Mouse (Mus musculus): ENCODE results near the gene Fxyd1. TPM values are rescaled to one million over a fixed set of nuclear protein-coding genes. Genes with fewer than 3 reads are reported as not detected.

The Fxyd1 gene
- polyA plus RNA-seq, 1 experiment from 2014 or later: 31.1 TPM

Small RNA genes lying within 50 kb of the gene (microRNA-seq; reads per million reads assigned to microRNA genes)
- not detected for gene Mir7050

Other genes starting within 250 kb of the Fxyd1 start
- gene Ffar2, start 233.4 kb downstream of the Fxyd1 start, polyA plus RNA-seq (2016; fragmentation: Nextera tagmentation; extraction: Ambion mirVana): 0.24 TPM in 1 of 2 replicates, not detected in the other
- 0.13 TPM in 1 of 2 replicates, not detected in the other for gene Ffar3, start 201.0 kb downstream of the Fxyd1 start, polyA plus RNA-seq (2016; fragmentation: Nextera tagmentation; extraction: Ambion mirVana)
- gene Ffar1, start 195.6 kb downstream of the Fxyd1 start, polyA plus RNA-seq (2016; fragmentation: Nextera tagmentation; extraction: Ambion mirVana): not detected in 2 replicates
- 0.09 and 0.17 TPM in 2 replicates for gene Cd22, start 176.9 kb downstream of the Fxyd1 start, polyA plus RNA-seq (2016; fragmentation: Nextera tagmentation; extraction: Ambion mirVana)
- gene Mag, start 142.3 kb downstream of the Fxyd1 start, polyA plus RNA-seq (2016; fragmentation: Nextera tagmentation; extraction: Ambion mirVana): 0.26 and 0.29 TPM in 2 replicates
- not detected in 2 replicates for gene Hamp2, start 132.5 kb downstream of the Fxyd1 start, polyA plus RNA-seq (2016; fragmentation: Nextera tagmentation; extraction: Ambion mirVana)
- not detected in 2 replicates for gene Hamp, start 113.2 kb downstream of the Fxyd1 start, polyA plus RNA-seq (2016; fragmentation: Nextera tagmentation; extraction: Ambion mirVana)
- gene Usf2, start 100.4 kb downstream of the Fxyd1 start, polyA plus RNA-seq (2016; fragmentation: Nextera tagmentation; extraction: Ambion mirVana): 31.8 and 32.7 TPM in 2 replicates
- gene Lsr, start 83.7 kb downstream of the Fxyd1 start, polyA plus RNA-seq (2016; fragmentation: Nextera tagmentation; extraction: Ambion mirVana): 25.6 and 26.2 TPM in 2 replicates
- 1.4 and 2.0 TPM in 2 replicates for gene Fam187b, start 83.4 kb downstream of the Fxyd1 start, polyA plus RNA-seq (2016; fragmentation: Nextera tagmentation; extraction: Ambion mirVana)
- 11.0 and 13.6 TPM in 2 replicates for gene Fxyd5, start 14.7 kb downstream of the Fxyd1 start, polyA plus RNA-seq (2016; fragmentation: Nextera tagmentation; extraction: Ambion mirVana)
- 26.0 and 36.0 TPM in 2 replicates for gene Fxyd7, start 5.7 kb downstream of the Fxyd1 start, polyA plus RNA-seq (2016; fragmentation: Nextera tagmentation; extraction: Ambion mirVana)
- 1.5 and 2.0 TPM in 2 replicates for gene Lgi4, start 2.1 kb upstream of the Fxyd1 start, polyA plus RNA-seq (2016; fragmentation: Nextera tagmentation; extraction: Ambion mirVana)
- 16.6 and 19.2 TPM in 2 replicates for gene Fxyd3, start 19.5 kb upstream of the Fxyd1 start, polyA plus RNA-seq (2016; fragmentation: Nextera tagmentation; extraction: Ambion mirVana)
- 3.7 and 4.2 TPM in 2 replicates for gene Hpn, start 58.1 kb upstream of the Fxyd1 start, polyA plus RNA-seq (2016; fragmentation: Nextera tagmentation; extraction: Ambion mirVana)
- 4.5 and 5.1 TPM in 2 replicates for gene Scn1b, start 69.8 kb upstream of the Fxyd1 start, polyA plus RNA-seq (2016; fragmentation: Nextera tagmentation; extraction: Ambion mirVana)
- 97.4 and 109 TPM in 2 replicates for gene Gramd1a, start 98.7 kb upstream of the Fxyd1 start, polyA plus RNA-seq (2016; fragmentation: Nextera tagmentation; extraction: Ambion mirVana)
- gene Scgb2b2, start 233.3 kb upstream of the Fxyd1 start, polyA plus RNA-seq (2016; fragmentation: Nextera tagmentation; extraction: Ambion mirVana): not detected in 2 replicates
- gene Scgb1b2, start 234.6 kb upstream of the Fxyd1 start, polyA plus RNA-seq (2016; fragmentation: Nextera tagmentation; extraction: Ambion mirVana): not detected in 2 replicates

Data from embryonic facial prominence, embryonic 12.5 days (tissue).